Mouse (Mus musculus) lung, postnatal 0 days (tissue): ENCODE data around the gene Slc35b2. TPM values are rescaled to one million over a fixed set of nuclear protein-coding genes. Genes with fewer than 3 reads are reported as not detected.

Experiments used
- ATAC-seq: fragments of 200-750 bp; cut with Nextera tagmentation; 2 replicates; pipeline ENCODE4 v1.8.0; 2017; ENCODE audit warnings: moderate library complexity
- DNase-seq: peaks from one replicate; pipeline ENCODE4 v3.0.0-alpha.2; 2016; ENCODE audit warnings: low spot score
- H3K27ac ChIP-seq: fragments of 300-500 bp; sonication (generic); 2 replicates; pipeline ENCODE4 v1.5.1; 2014; ENCODE audit warnings: antibody characterized with exemption, mild to moderate bottlenecking, low read length, mixed read lengths
- H3K27me3 ChIP-seq: fragments of 300-500 bp; sonication (generic); replicated peaks from 2 replicates; pipeline ENCODE4 v1.6.1; 2014; ENCODE audit warnings: low read length, mixed read lengths; ENCODE audit not compliant: insufficient read depth
- H3K36me3 ChIP-seq: fragments of 300-500 bp; sonication (generic); 2 replicates; pipeline ENCODE4 v1.6.1; 2014; ENCODE audit warnings: low read length, mixed read lengths; ENCODE audit not compliant: insufficient read depth
- H3K4me1 ChIP-seq: fragments of 300-500 bp; sonication (generic); 2 replicates; pipeline ENCODE4 v1.6.1; 2014; ENCODE audit warnings: antibody characterized with exemption, low read depth, low read length, mixed read lengths; ENCODE audit not compliant: insufficient read depth
- H3K4me2 ChIP-seq: fragments of 300-500 bp; sonication (generic); replicated peaks from 2 replicates; pipeline ENCODE4 v1.6.1; 2014; ENCODE audit warnings: low read depth, mild to moderate bottlenecking, low read length, moderate library complexity, mixed read lengths
- H3K4me3 ChIP-seq: fragments of 300-500 bp; sonication (generic); 2 replicates; pipeline ENCODE4 v1.5.1; 2014; ENCODE audit warnings: low read depth, low read length
- H3K9ac ChIP-seq: fragments of 300-500 bp; sonication (generic); replicated peaks from 2 replicates; pipeline ENCODE4 v1.6.1; 2014; ENCODE audit warnings: low read depth, mild to moderate bottlenecking
- H3K9me3 ChIP-seq: fragments of 300-500 bp; sonication (generic); 2 replicates; pipeline ENCODE4 v1.6.1; 2016; ENCODE audit warnings: low read length, mixed read lengths
- CTCF ChIP-seq: IDR thresholded peaks from 2 replicates; pipeline ENCODE4 v1.5.1; 2016; ENCODE audit warnings: antibody characterized with exemption, mild to moderate bottlenecking
- EP300 ChIP-seq: IDR thresholded peaks from 2 replicates; pipeline ENCODE4 v1.6.1; 2016; ENCODE audit warnings: antibody characterized with exemption, mild to moderate bottlenecking, control low read depth
- WGBS: fragments of 180-500 bp; shearing (Covaris S2); extraction: QIAGEN DNeasy Blood & Tissue Kit; methylation state at CpG from one replicate; pipeline ENCODE4 v1.1.7; 2014; 5-methylcytosine and 5-hydroxymethylcytosine counted together
- polyA plus RNA-seq: library from polyadenylated mRNA; unstranded; fragments of >200 nt; fragmentation: Nextera tagmentation; extraction: Ambion mirVana; gene quantifications from 2 replicates; pipeline ENCODE4 v1.2.1, GENCODE M21; 2015

The Slc35b2 gene
- polyA plus RNA-seq, 1 experiment from 2014 or later, result 85.1 TPM

GRCm38 (mm10) chr17:45590410-45590809, 26.7 kb downstream of the Slc35b2 start:
- H3K4me3 ChIP-seq, result no peak overlapping the region
- DNase-seq, result no peak
- no peak for ATAC-seq
- H3K27me3 ChIP-seq, result no peaks in the 10 kb centered on the region
- 67% methylated on average over 6 of the region's 6 CpGs for WGBS
- no peaks in the 10 kb centered on the region for H3K9me3 ChIP-seq
- H3K4me1 ChIP-seq, result peaks cover 46% of the 10 kb centered on the region
- no peak overlapping the region for H3K4me2 ChIP-seq
- TF ChIP-seq CTCF (peak; percentile 14; the same call in 1 of the 2 replicates), EP300 (no peak)
- no peak overlapping the region for H3K9ac ChIP-seq
- no peaks in the 10 kb centered on the region for H3K36me3 ChIP-seq
- no peak overlapping the region for H3K27ac ChIP-seq

- H3K4me1 ChIP-seq, result peaks cover 51% of the 10 kb centered on the region
- 51% methylated on average over 16 of the region's 16 CpGs for WGBS
- peak overlapping the region; percentile 32 for H3K4me2 ChIP-seq
- no peak for TF ChIP-seq CTCF
- TF ChIP-seq EP300, result no peak
- H3K9me3 ChIP-seq, result no peaks in the 10 kb centered on the region
- no peaks in the 10 kb centered on the region for H3K36me3 ChIP-seq
- ATAC-seq (no peak), DNase-seq (no peak)
- peak overlapping the region; percentile 29 for H3K9ac ChIP-seq
- peak overlapping the region; percentile 59; the same call in 1 of the 2 replicates for H3K27ac ChIP-seq
- H3K4me3 ChIP-seq, result 0 out of 2 replicates have a peak overlapping the region, but pooled peaks have one; percentile 8
- H3K27me3 ChIP-seq, result no peaks in the 10 kb centered on the region
Observed at GRCm38 (mm10) chr17:45591701-45592605, 28.3 kb downstream of the Slc35b2 start.

- TF ChIP-seq EP300, result no peak
- TF ChIP-seq CTCF, result no peak
- 31% methylated on average over 8 of the region's 8 CpGs for whole genome bisulfite sequencing
- no peaks in the 10 kb centered on the region for H3K9me3 ChIP-seq
- DNase-seq (peak; percentile 77), ATAC-seq (peak; percentile 51)
- 0 out of 2 replicates have a peak overlapping the region, but pooled peaks have one; percentile 8 for H3K4me3 ChIP-seq
- peak overlapping the region; percentile 29; the same call in 1 of the 2 replicates for H3K9ac ChIP-seq
- peaks cover 51% of the 10 kb centered on the region for H3K4me1 ChIP-seq
- H3K4me2 ChIP-seq, result peak overlapping the region; percentile 97
- peak overlapping the region; percentile 59 for H3K27ac ChIP-seq
- no peaks in the 10 kb centered on the region for H3K27me3 ChIP-seq
- no peaks in the 10 kb centered on the region for H3K36me3 ChIP-seq
Observed at GRCm38 (mm10) chr17:45592606-45593431, 29.1 kb downstream of the Slc35b2 start.

GRCm38 (mm10) chr17:45593479-45593878, 29.8 kb downstream of the Slc35b2 start:
- no peak for DNase-seq
- Histone ChIP-seq H3K27me3 (no peaks in the 10 kb centered on the region), H3K4me3 (no peak overlapping the region; the same call in 1 of the 2 replicates), H3K27ac (peak overlapping the region; percentile 59; the same call in 1 of the 2 replicates), H3K9ac (no peak overlapping the region), H3K4me1 (peaks cover 51% of the 10 kb centered on the region), H3K4me2 (peak overlapping the region; percentile 97; the same call in 1 of the 2 replicates), H3K36me3 (no peaks in the 10 kb centered on the region), H3K9me3 (no peaks in the 10 kb centered on the region)
- TF ChIP-seq CTCF (peak; percentile 32), EP300 (no peak)
- no peak for ATAC-seq
- 43% methylated on average over 8 of the region's 8 CpGs for WGBS

GRCm38 (mm10) chr17:45594195-45594594, 30.5 kb downstream of the Slc35b2 start:
- Histone ChIP-seq H3K4me1 (peaks cover 52% of the 10 kb centered on the region), H3K27me3 (no peaks in the 10 kb centered on the region), H3K9me3 (no peaks in the 10 kb centered on the region), H3K4me3 (peak overlapping the region; percentile 12; the same call in 1 of the 2 replicates), H3K36me3 (no peaks in the 10 kb centered on the region), H3K4me2 (peak overlapping the region; percentile 97), H3K27ac (no peak overlapping the region), H3K9ac (0 out of 2 replicates have a peak overlapping the region, but pooled peaks have one; percentile 8)
- DNase-seq (no peak), ATAC-seq (no peak)
- no peak for TF ChIP-seq EP300
- TF ChIP-seq CTCF, result no peak
- 49% methylated on average over 8 of the region's 8 CpGs for WGBS
